Mouse (Mus musculus): ENCODE results near the gene AW549877.
A peak's percentile ranks its signal among the peaks of the same experiment; 100 is the strongest.

Gene AW549877

GRCm38 (mm10) chr15:3995448-3996266 is at the start of gene AW549877:
TSS of gene AW549877 (minus strand) at chr15:3995744.
- peak; percentile 99 for ATAC-seq (ENCODE audit: insufficient number of reproducible peaks, low FRiP score, low TSS enrichment)

DNA sequence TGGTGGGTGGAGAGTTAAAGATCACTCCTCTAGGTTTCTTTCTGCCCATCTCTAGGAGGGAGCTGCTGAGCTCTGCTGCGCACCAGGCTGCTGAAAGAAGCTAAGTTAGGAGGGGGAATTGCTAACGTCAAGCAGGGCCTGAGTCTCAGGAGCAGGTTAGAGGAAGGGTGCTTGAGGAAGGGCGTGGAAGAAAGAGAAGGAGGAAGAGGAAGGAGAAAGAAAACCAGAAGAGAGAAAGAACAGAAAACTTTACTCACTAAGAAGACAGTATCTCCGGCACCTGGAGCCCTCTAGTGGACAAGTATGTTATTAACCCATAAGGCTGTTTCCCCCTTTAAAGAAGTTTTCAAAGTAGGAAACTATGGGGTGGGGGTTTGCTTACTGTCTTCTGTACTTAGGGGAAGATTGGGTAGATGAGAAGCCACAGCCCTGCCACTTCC is 47.5 kb upstream of the AW549877 start:
- no peak for ATAC-seq (ENCODE audit: insufficient number of reproducible peaks, low FRiP score, low TSS enrichment)

- ATAC-seq (ENCODE audit: insufficient number of reproducible peaks, low FRiP score, low TSS enrichment), result no peak
Measured at GRCm38 (mm10) chr15:4042423-4042822, 46.9 kb upstream of the AW549877 start.

GRCm38 (mm10) chr15:4033168-4034004 is 37.8 kb upstream of the AW549877 start:
- no peak for ATAC-seq (ENCODE audit: insufficient number of reproducible peaks, low FRiP score, low TSS enrichment)

DNA sequence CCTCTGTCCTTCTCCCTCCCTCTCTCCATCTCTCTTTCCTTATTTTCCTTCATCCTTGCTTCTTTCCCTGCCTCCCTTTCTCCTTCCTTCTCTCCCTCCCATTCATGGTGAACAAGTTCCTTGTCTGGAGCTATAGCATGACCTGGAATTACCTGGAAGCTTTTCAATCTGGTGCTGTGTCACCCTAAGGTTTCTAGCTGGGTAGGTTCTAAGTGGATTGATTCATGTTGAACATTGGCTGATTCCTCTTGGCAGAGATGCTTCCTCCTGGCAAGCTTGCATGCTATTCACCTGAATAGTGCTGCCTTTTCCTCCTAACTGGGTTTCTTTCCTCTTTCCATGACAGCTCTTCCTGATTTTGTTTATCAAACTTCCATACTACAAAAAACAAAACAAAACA is 33.4 kb upstream of the AW549877 start:
- no peak for ATAC-seq (ENCODE audit: insufficient number of reproducible peaks, low FRiP score, low TSS enrichment)

DNA sequence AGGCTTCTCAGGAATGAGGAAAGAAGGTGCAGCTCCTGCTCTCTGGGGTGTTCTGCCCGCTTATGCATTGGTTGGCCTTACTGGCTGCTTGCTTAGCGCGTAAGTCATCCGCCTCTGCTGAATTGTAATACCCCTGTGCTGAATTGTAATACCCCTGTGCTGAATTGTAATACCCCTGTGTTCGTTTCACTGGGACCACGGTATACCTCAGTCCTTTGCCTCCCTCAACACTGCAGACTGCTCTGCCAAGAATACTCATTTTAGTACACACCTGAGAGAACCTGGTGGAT is 32.8 kb upstream of the AW549877 start:
- no peak for ATAC-seq (ENCODE audit: insufficient number of reproducible peaks, low FRiP score, low TSS enrichment)

DNA sequence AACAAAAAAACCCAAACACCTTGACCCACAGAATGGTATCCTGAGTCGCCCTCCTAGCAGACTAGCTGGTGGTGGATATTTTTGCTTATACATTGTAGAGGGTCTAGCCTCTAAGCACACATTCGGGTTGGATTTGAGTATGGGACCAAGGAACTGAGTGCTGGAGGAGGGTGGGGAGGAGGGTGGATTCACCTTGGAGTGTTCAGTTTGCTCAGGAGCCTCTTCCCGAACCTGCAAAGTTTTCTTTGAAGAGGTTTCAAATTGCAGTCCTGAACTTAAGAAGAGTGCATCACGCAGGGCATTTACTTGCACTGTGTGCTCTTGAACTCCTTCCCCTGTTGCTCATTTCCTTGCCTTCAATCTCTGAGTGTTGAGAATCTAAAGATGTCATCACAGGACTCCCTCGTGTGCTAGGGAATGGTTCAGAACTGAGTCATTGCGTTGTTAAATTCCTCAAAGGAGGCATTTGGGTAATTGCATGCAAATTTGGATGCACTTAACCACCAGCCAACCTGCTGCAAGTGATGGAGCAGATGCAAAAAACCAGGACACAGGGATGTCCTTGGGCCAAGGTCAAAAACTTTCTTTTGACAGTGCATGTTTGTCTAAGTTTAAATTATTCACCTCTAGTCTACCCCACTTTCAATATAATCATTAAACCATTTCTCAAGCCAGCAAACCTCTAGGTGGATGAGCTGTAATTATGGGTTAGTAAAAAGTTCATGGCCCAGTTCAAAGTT is 32.3 kb upstream of the AW549877 start:
- ATAC-seq (ENCODE audit: insufficient number of reproducible peaks, low FRiP score, low TSS enrichment), result no peak

GRCm38 (mm10) chr15:4026831-4027584 is 31.5 kb upstream of the AW549877 start:
- ATAC-seq (ENCODE audit: insufficient number of reproducible peaks, low FRiP score, low TSS enrichment), result peak; percentile 74

- peak; percentile 94 for ATAC-seq (ENCODE audit: insufficient number of reproducible peaks, low FRiP score, low TSS enrichment)
Measured at GRCm38 (mm10) chr15:4026231-4026773, 30.8 kb upstream of the AW549877 start, which contains the start of gene Oxct1. TSS of gene Oxct1 (plus strand) at chr15:4026383.

- ATAC-seq (ENCODE audit: insufficient number of reproducible peaks, low FRiP score, low TSS enrichment), result no peak
Measured at GRCm38 (mm10) chr15:4025508-4025904, 30.0 kb upstream of the AW549877 start.

DNA sequence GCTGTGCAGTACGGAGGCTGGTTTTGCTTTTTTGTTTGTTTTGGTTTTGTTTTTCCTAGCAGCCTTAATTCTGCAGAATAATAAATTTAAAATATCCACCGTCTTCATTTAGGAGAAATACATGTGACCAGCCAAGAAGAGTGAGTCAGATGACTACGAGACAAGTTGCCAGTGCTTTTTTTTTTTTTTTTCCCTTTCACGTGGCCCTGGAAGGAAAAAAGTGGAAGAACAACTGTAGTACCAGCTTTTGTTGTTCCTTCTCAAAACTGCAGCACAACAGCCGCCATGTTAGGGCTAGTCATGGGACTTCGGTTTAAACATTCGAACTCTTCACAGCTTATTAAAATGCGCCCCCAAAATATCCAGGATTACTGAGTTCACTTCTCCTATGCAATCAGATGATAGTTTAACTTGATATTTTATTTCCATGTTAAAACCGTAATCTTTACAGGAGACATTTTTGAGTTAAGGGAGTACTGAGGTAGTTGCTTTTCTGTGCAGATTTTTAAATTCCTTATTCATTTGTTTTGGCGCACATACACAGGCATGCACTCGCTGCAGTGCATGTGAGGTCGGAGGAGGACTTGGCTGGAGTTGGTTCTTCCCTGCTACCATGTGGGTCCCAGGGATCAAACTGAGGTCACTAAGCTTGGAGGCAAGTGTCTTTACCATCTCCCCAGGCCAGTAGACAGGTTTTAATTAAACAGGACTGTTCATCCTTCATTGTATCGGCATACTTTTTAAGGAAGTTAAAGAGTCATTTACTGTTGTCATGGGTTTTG is 29.4 kb upstream of the AW549877 start:
- no peak for ATAC-seq (ENCODE audit: insufficient number of reproducible peaks, low FRiP score, low TSS enrichment)

GRCm38 (mm10) chr15:4023747-4024146 is 28.2 kb upstream of the AW549877 start:
- no peak for ATAC-seq (ENCODE audit: insufficient number of reproducible peaks, low FRiP score, low TSS enrichment)

DNA sequence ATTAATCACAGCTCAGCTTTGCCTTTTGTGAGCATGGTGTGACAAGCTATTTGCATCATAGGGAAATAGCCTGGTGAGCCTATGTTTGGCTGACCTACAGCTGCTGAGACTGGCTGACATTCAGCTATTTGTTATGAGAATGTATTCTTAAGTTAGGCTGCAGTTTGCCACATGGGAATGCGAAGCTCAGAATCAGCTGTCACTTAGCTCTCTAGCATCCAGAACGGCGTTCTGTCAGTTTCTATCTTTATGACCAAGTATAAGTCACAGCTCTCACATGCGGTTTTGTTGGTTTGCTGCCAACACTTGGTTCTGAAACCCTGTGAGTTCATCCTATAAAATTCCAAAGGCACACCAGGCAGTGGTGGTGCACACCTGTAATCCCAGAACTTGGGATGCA is 25.2 kb upstream of the AW549877 start:
- no peak for ATAC-seq (ENCODE audit: insufficient number of reproducible peaks, low FRiP score, low TSS enrichment)

DNA sequence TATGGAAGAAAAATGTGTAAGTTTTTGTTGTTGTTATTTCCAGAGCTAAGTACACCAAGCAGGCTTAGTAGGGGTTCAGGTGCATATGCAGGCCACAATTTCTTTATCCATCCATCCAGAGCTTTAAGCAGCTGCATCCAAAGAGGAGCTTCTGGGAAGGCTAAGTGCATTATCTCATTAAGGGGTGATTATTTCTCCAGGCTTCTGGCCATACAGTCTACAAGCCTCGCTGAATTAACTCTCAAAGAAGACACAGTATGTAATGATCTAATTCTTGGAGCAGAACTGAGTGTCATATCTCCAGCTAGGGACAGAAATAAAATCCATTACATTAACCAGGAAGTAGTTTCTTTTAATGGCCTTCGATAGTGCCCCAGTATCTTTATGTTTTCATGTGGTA is 18.3 kb upstream of the AW549877 start:
- no peak for ATAC-seq (ENCODE audit: insufficient number of reproducible peaks, low FRiP score, low TSS enrichment)

GRCm38 (mm10) chr15:4000536-4000935 is 5.0 kb upstream of the AW549877 start:
- no peak for ATAC-seq (ENCODE audit: insufficient number of reproducible peaks, low FRiP score, low TSS enrichment)

DNA sequence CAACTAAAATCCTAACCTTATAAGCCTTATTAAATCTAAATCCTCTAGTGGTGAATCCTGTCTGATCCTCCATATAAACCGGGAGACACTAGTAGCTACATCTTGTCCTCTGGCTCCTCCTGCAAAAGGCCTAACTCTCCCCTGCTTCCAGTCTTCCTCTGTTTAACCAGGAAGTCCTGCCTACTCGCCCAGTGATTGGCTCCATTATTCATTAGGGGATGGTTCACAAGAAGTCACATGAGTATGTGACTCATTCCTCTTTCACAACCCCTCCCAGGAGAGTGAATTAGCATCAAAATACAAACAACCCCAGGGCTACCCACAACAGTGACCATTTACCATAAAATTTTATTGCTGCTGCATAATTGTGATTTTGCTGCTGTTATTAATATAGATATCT is 3.6 kb upstream of the AW549877 start:
- no peak for ATAC-seq (ENCODE audit: insufficient number of reproducible peaks, low FRiP score, low TSS enrichment)

DNA sequence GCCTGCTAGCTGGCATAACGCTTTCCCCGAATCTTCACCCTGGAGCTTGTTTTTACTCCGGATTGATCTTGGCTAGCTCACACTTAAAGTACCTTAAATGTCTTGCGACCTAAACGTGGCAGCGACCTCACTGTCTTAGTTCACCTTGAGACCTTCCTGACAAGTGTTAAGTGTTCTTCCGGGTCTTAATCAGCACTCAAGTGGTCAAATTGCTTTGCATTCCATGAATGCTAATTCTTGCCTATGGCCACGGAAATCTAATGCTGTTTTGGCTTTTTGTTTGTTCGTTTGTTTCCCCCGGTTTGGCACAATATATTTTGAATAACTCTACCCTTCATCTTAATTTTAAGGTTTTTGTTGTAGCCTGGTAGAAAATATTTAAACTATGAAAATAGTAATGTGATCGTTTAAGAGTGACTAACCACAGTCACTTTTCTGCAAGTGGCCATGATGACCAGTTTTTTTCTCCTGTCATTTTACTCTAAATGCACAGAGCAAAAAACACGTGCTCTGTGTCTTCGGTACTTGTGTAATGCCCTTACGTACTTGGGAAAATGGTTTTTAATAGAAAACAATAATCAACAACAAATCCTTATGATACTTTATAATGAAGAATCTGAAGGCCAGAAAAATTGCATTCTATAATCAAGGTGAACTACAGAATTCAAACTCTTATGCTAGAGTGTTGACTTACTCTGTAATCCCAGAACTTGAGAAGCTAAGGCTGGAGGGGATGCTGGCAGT is 895 bp upstream of the AW549877 start:
- ATAC-seq (ENCODE audit: insufficient number of reproducible peaks, low FRiP score, low TSS enrichment), result no peak

DNA sequence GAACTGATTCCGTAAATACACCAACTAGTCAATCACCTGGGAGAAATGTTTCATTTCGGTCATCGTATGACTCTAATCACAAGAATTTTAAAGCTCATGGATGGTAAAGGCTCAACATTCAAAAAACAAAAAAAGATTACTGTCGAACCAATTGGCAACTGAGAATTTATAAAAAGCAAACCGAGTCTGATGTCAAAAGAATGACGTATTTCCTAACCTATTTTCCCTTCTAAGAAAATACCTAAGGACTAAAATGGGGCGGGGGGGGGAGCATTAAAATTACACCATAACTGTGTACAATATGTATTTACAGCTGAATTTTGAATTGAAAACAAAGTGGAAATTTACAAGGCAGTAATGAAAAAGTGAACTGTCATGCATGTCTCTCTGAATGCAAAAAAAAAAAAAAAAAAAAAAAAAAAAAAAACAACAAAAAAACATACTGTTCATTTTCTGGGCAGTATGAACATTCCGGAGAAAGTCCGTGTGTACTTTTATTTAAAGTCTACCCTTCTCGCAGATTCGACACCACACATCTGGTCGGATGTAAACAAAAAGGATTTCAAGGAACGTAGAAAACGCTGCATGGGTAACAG is 594 bp downstream of the AW549877 start:
- no peak for ATAC-seq (ENCODE audit: insufficient number of reproducible peaks, low FRiP score, low TSS enrichment)

Measured in cerebellum, adult (tissue).